Mouse (Mus musculus): Measurements from ENCODE around the gene Usp17lb.
"Not testable (repeated sequence)": the region's sequence is repeated elsewhere in the genome, so short reads cannot be mapped to it uniquely, and the experiment has no call there.

Usp17lb gene

GRCm38 (mm10) chr7:104842503-104842902, at the start of gene Usp17lb:
Gene Usp17lb, minus strand, starts transcription at chr7:104842603.
- no peak for DNase-seq (ENCODE audit: low spot score in 2 of 2)

GRCm38 (mm10) chr7:104877731-104878130, 35.3 kb upstream of the Usp17lb start, which contains the start of gene Olfr665:
Gene Olfr665, plus strand, starts transcription at chr7:104878031.
- no peak for DNase-seq (ENCODE audit: low spot score in 2 of 2)

- no peak for DNase-seq (ENCODE audit: low spot score in 2 of 2)
These were observed 19.0 kb upstream of the Usp17lb start for GRCm38 (mm10) chr7:104861381-104861780.

DNA sequence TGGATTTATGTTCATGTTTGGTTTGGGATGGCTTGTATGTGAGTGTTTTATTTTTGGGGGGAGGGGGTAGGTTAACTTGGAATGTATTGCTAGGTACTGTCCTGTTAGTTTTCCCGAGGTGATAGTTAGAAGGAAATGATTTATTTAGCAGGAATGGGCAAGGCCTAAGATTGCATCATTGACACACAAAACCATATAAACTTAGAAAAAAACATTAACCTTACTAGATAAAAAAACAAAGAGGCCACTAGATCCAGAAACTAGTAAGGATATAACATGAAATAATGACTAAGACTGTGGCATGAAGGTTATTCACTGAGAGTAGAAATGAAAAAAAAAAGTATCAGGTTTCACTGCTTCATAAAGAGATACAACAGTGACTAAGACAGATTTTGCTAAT, 15.3 kb upstream of the Usp17lb start:
- DNase-seq (ENCODE audit: low spot score in 2 of 2), result no peak

GRCm38 (mm10) chr7:104856709-104857108, 14.3 kb upstream of the Usp17lb start, which contains the start of gene Usp17la:
Gene Usp17la, plus strand, starts transcription at chr7:104857009.
- DNase-seq (ENCODE audit: low spot score in 2 of 2), result not testable (repeated sequence)

GRCm38 (mm10) chr7:104855248-104855750, 12.9 kb upstream of the Usp17lb start:
- no peak for DNase-seq (ENCODE audit: low spot score in 2 of 2)

DNA sequence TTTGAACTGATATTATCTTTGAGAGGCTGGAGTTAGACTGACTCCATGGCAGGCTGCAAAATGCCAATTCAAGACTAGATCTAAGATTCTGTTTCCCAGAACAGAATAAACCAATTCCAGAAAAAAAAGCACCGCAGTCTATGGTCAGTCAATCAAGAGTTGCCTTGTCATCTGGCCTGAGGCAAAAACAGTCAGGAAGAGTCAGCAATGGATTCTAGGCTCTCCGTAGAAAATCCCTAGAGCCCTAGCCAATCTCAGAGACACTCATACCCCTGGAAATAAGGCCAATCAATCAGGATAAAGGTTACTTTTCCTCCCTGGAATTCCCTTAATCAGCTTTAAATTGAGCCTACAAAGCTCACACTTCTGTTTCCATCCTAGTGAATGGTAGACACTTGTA, 9.1 kb upstream of the Usp17lb start:
- DNase-seq (ENCODE audit: low spot score in 2 of 2), result not testable (repeated sequence)

GRCm38 (mm10) chr7:104843731-104844287, 1.4 kb upstream of the Usp17lb start:
- no peak for DNase-seq (ENCODE audit: low spot score in 2 of 2)

- DNase-seq (ENCODE audit: low spot score in 2 of 2), result not testable (repeated sequence)
These were observed 32.1 kb downstream of the Usp17lb start for GRCm38 (mm10) chr7:104810335-104810734.

- DNase-seq (ENCODE audit: low spot score in 2 of 2), result no peak
These were observed 51.6 kb downstream of the Usp17lb start for GRCm38 (mm10) chr7:104790796-104791195.

Measured in urinary bladder, adult 18-20 months (tissue).